Mouse (Mus musculus) urinary bladder, postnatal 14 days (tissue): ENCODE measurements around the gene Thap8.
"Not testable (repeated sequence)": the region's sequence is repeated elsewhere in the genome, so short reads cannot be mapped to it uniquely, and the experiment has no call there.

Source experiments
- DNase-seq: peaks from one replicate; pipeline ENCODE4 v3.0.0; 2021; ENCODE audit warnings: low spot score

Gene Thap8

GRCm38 (mm10) chr7:30279951-30280669 lies at the start of gene Thap8, which contains the start of gene Wdr62:
Gene Thap8 (plus strand): TSS chr7:30280094.
Gene Wdr62 (minus strand): TSS chr7:30280419.
- peak; percentile 92 for DNase-seq

GRCm38 (mm10) chr7:30231328-30231668 lies 48.6 kb upstream of the Thap8 start:
- DNase-seq = no peak

GRCm38 (mm10) chr7:30231669-30232454 lies 48.0 kb upstream of the Thap8 start, which contains the start of the genes Polr2i and Tbcb:
Gene Polr2i (plus strand): TSS chr7:30231948.
Gene Tbcb (minus strand): TSS chr7:30232272.
- peak; percentile 99 for DNase-seq

GRCm38 (mm10) chr7:30232631-30233148 lies 47.2 kb upstream of the Thap8 start:
- DNase-seq = peak; percentile 68

- DNase-seq = no peak
Observed at GRCm38 (mm10) chr7:30233387-30233786, 46.5 kb upstream of the Thap8 start.

- DNase-seq = no peak
Observed at GRCm38 (mm10) chr7:30234276-30234858, 45.5 kb upstream of the Thap8 start.

GRCm38 (mm10) chr7:30235091-30235490 lies 44.8 kb upstream of the Thap8 start:
- no peak for DNase-seq

- DNase-seq = no peak
Observed at GRCm38 (mm10) chr7:30235625-30236024, 44.3 kb upstream of the Thap8 start, which contains the start of gene Ovol3. Gene Ovol3 (minus strand): TSS chr7:30235725.

GRCm38 (mm10) chr7:30237374-30237773 lies 42.5 kb upstream of the Thap8 start:
- DNase-seq = not testable (repeated sequence)

GRCm38 (mm10) chr7:30251956-30252954 lies 27.6 kb upstream of the Thap8 start:
- peak; percentile 52 for DNase-seq

GRCm38 (mm10) chr7:30265041-30265440 lies 14.9 kb upstream of the Thap8 start:
- DNase-seq = no peak

GRCm38 (mm10) chr7:30265531-30265930 lies 14.4 kb upstream of the Thap8 start:
- DNase-seq = no peak

- DNase-seq = no peak
Observed at GRCm38 (mm10) chr7:30265935-30266334, 14.0 kb upstream of the Thap8 start.

GRCm38 (mm10) chr7:30266780-30267179 lies 13.1 kb upstream of the Thap8 start:
- no peak for DNase-seq

- no peak for DNase-seq
Observed at GRCm38 (mm10) chr7:30269641-30270040, 10.3 kb upstream of the Thap8 start.

- DNase-seq = no peak
Observed at GRCm38 (mm10) chr7:30274383-30274782, 5.5 kb upstream of the Thap8 start.

- DNase-seq = no peak
Observed at GRCm38 (mm10) chr7:30278911-30279310, 983 bp upstream of the Thap8 start.

GRCm38 (mm10) chr7:30279536-30279935 lies 358 bp upstream of the Thap8 start:
- DNase-seq = no peak

GRCm38 (mm10) chr7:30280670-30281138 lies 810 bp downstream of the Thap8 start:
- peak; percentile 90 for DNase-seq

- DNase-seq = no peak
Observed at GRCm38 (mm10) chr7:30281522-30281921, 1.6 kb downstream of the Thap8 start.

GRCm38 (mm10) chr7:30282740-30283139 lies 2.8 kb downstream of the Thap8 start:
- no peak for DNase-seq
